Mouse (Mus musculus) kidney, embryonic 16.5 days (tissue): ENCODE results near the gene Cdkl4. TPM values are rescaled to one million over a fixed set of nuclear protein-coding genes. Genes with fewer than 3 reads are reported as not detected.

Source experiments
- ATAC-seq: fragments of 200-750 bp; cut with Nextera tagmentation; 2 replicates; pipeline ENCODE4 v1.8.0; 2017; ENCODE audit warnings: moderate TSS enrichment; ENCODE audit not compliant: low FRiP score, low TSS enrichment
- H3K27ac ChIP-seq: fragments of 300-500 bp; sonication (generic); 2 replicates; pipeline ENCODE4 v1.5.1; 2014; ENCODE audit warnings: low read length
- H3K27me3 ChIP-seq: fragments of 300-500 bp; sonication (generic); 2 replicates; pipeline ENCODE4 v1.6.1; 2014; ENCODE audit warnings: low read length, control low read depth, mixed read lengths; ENCODE audit not compliant: insufficient read depth
- H3K36me3 ChIP-seq: fragments of 300-500 bp; sonication (generic); 2 replicates; pipeline ENCODE4 v1.6.1; 2014; ENCODE audit warnings: low read length, control low read depth, mixed read lengths; ENCODE audit not compliant: insufficient read depth
- H3K4me1 ChIP-seq: fragments of 300-500 bp; sonication (generic); 2 replicates; pipeline ENCODE4 v1.6.1; 2014; ENCODE audit warnings: low read length, control low read depth, mixed read lengths; ENCODE audit not compliant: insufficient read depth
- H3K4me2 ChIP-seq: fragments of 300-500 bp; sonication (generic); replicated peaks from 2 replicates; pipeline ENCODE4 v1.6.1; 2014; ENCODE audit warnings: low read depth, low read length
- H3K4me3 ChIP-seq: fragments of 300-500 bp; sonication (generic); 2 replicates; pipeline ENCODE4 v1.5.1; 2014; ENCODE audit warnings: mild to moderate bottlenecking, low read length
- H3K9ac ChIP-seq: fragments of 300-500 bp; sonication (generic); replicated peaks from 2 replicates; pipeline ENCODE4 v1.6.1; 2014; ENCODE audit warnings: low read length
- H3K9me3 ChIP-seq: fragments of 300-500 bp; sonication (generic); 2 replicates; pipeline ENCODE4 v1.6.1; 2016; ENCODE audit warnings: low read length, control low read depth
- WGBS: fragments of 180-500 bp; shearing (Covaris S2); extraction: QIAGEN DNeasy Blood & Tissue Kit; methylation state at CpG from one replicate; pipeline ENCODE4 v1.1.7; 2014; 5-methylcytosine and 5-hydroxymethylcytosine counted together
- polyA plus RNA-seq: library from polyadenylated mRNA; unstranded; fragments of >200 nt; fragmentation: Nextera tagmentation; extraction: Ambion mirVana; gene quantifications from 2 replicates; pipeline ENCODE4 v1.2.1, GENCODE M21; 2015

The Cdkl4 gene
- 0.80 and 0.99 TPM in 2 replicates for polyA plus RNA-seq

GRCm38 (mm10) chr17:80577639-80578038, at the start of gene Cdkl4:
Cdkl4 (minus strand) TSS chr17:80577813.
- peak within 1 kb of the TSS; percentile 61 for H3K9ac ChIP-seq
- ATAC-seq = no peak
- peaks cover 5% of the 10 kb centered on the region; the same call in 1 of the 2 replicates for H3K36me3 ChIP-seq
- no peaks in the 10 kb centered on the region for H3K9me3 ChIP-seq
- H3K4me1 ChIP-seq = no peaks in the 10 kb centered on the region
- WGBS = 70% methylated on average over 15 of the region's 15 CpGs
- H3K4me2 ChIP-seq = peak within 1 kb of the TSS; percentile 85
- no peaks in the 10 kb centered on the region for H3K27me3 ChIP-seq
- H3K4me3 ChIP-seq = peak within 1 kb of the TSS; percentile 44
- H3K27ac ChIP-seq = no peak within 1 kb of the TSS

- Histone ChIP-seq H3K27ac (no peak overlapping the region), H3K27me3 (no peaks in the 10 kb centered on the region), H3K4me3 (no peak overlapping the region), H3K4me1 (no peaks in the 10 kb centered on the region), H3K9ac (no peak overlapping the region), H3K9me3 (no peaks in the 10 kb centered on the region), H3K4me2 (no peak overlapping the region), H3K36me3 (0 out of 2 replicates have a peak, but pooled peaks cover 4% of the 10 kb centered on the region)
- ATAC-seq = no peak
These were observed 47.4 kb upstream of the Cdkl4 start for GRCm38 (mm10) chr17:80624979-80625378.

- Histone ChIP-seq H3K27me3 (no peaks in the 10 kb centered on the region), H3K36me3 (peaks cover 6% of the 10 kb centered on the region; the same call in 1 of the 2 replicates), H3K4me3 (no peak overlapping the region), H3K9ac (no peak overlapping the region), H3K27ac (no peak overlapping the region), H3K9me3 (no peaks in the 10 kb centered on the region), H3K4me2 (no peak overlapping the region), H3K4me1 (no peaks in the 10 kb centered on the region)
- WGBS = 78% methylated on average over 4 of the region's 4 CpGs
- no peak for ATAC-seq
These were observed 44.1 kb upstream of the Cdkl4 start for GRCm38 (mm10) chr17:80621691-80622090.

- Histone ChIP-seq H3K9me3 (no peaks in the 10 kb centered on the region), H3K4me1 (no peaks in the 10 kb centered on the region), H3K4me2 (no peak overlapping the region), H3K4me3 (no peak overlapping the region), H3K27me3 (no peaks in the 10 kb centered on the region), H3K27ac (no peak overlapping the region), H3K9ac (no peak overlapping the region), H3K36me3 (peaks cover 5% of the 10 kb centered on the region; the same call in 1 of the 2 replicates)
- WGBS = 60% methylated on average over 5 of the region's 5 CpGs
- ATAC-seq = no peak
These were observed 43.3 kb upstream of the Cdkl4 start for GRCm38 (mm10) chr17:80620786-80621423.

GRCm38 (mm10) chr17:80619556-80619955, 41.9 kb upstream of the Cdkl4 start:
- no peak for ATAC-seq
- Histone ChIP-seq H3K9me3 (no peaks in the 10 kb centered on the region), H3K36me3 (peaks cover 18% of the 10 kb centered on the region), H3K27me3 (no peaks in the 10 kb centered on the region), H3K27ac (no peak overlapping the region), H3K4me1 (no peaks in the 10 kb centered on the region), H3K9ac (no peak overlapping the region), H3K4me2 (no peak overlapping the region), H3K4me3 (no peak overlapping the region)
- 91% methylated on average over 13 of the region's 13 CpGs for WGBS

- no peaks in the 10 kb centered on the region for H3K27me3 ChIP-seq
- no peak overlapping the region for H3K4me2 ChIP-seq
- H3K4me1 ChIP-seq = no peaks in the 10 kb centered on the region
- no peak overlapping the region for H3K27ac ChIP-seq
- ATAC-seq = no peak
- WGBS = 82% methylated on average over 5 of the region's 5 CpGs
- no peak overlapping the region for H3K9ac ChIP-seq
- H3K4me3 ChIP-seq = no peak overlapping the region
- H3K9me3 ChIP-seq = no peaks in the 10 kb centered on the region
- H3K36me3 ChIP-seq = peaks cover 22% of the 10 kb centered on the region
These were observed 41.3 kb upstream of the Cdkl4 start for GRCm38 (mm10) chr17:80618890-80619289.

- H3K4me2 ChIP-seq = no peak overlapping the region
- H3K9ac ChIP-seq = no peak overlapping the region
- H3K36me3 ChIP-seq = peaks cover 71% of the 10 kb centered on the region
- 0 out of 2 replicates have a peak, but pooled peaks cover 9% of the 10 kb centered on the region for H3K9me3 ChIP-seq
- no peak for ATAC-seq
- 94% methylated on average over 6 of the region's 6 CpGs for WGBS
- no peak overlapping the region for H3K27ac ChIP-seq
- no peak overlapping the region for H3K4me3 ChIP-seq
- H3K4me1 ChIP-seq = no peaks in the 10 kb centered on the region
- no peaks in the 10 kb centered on the region for H3K27me3 ChIP-seq
These were observed 26.2 kb upstream of the Cdkl4 start for GRCm38 (mm10) chr17:80603806-80604205.

- Histone ChIP-seq H3K9me3 (0 out of 2 replicates have a peak, but pooled peaks cover 6% of the 10 kb centered on the region), H3K27ac (no peak overlapping the region), H3K4me2 (no peak overlapping the region), H3K4me1 (no peaks in the 10 kb centered on the region), H3K36me3 (peaks cover 64% of the 10 kb centered on the region), H3K27me3 (no peaks in the 10 kb centered on the region), H3K4me3 (no peak overlapping the region), H3K9ac (no peak overlapping the region)
- ATAC-seq = no peak
- WGBS = 93% methylated on average over 19 of the region's 19 CpGs
These were observed 25.5 kb upstream of the Cdkl4 start for GRCm38 (mm10) chr17:80603079-80603625.

- peaks cover 64% of the 10 kb centered on the region for H3K36me3 ChIP-seq
- H3K4me3 ChIP-seq = no peak overlapping the region
- H3K4me2 ChIP-seq = no peak overlapping the region
- H3K9me3 ChIP-seq = 0 out of 2 replicates have a peak, but pooled peaks cover 6% of the 10 kb centered on the region
- no peak overlapping the region for H3K27ac ChIP-seq
- H3K9ac ChIP-seq = no peak overlapping the region
- H3K27me3 ChIP-seq = no peaks in the 10 kb centered on the region
- H3K4me1 ChIP-seq = no peaks in the 10 kb centered on the region
- WGBS = 64% methylated on average over 13 of the region's 13 CpGs
- no peak for ATAC-seq
These were observed 23.8 kb upstream of the Cdkl4 start for GRCm38 (mm10) chr17:80601371-80601770.

- no peak for ATAC-seq
These were observed 5.4 kb upstream of the Cdkl4 start for GRCm38 (mm10) chr17:80583051-80583450.

More at GRCm38 (mm10) chr17:80583051-80583450, 5.4 kb upstream of the Cdkl4 start:
- WGBS = 97% methylated on average over 6 of the region's 6 CpGs
- H3K36me3 ChIP-seq = peaks cover 29% of the 10 kb centered on the region
- H3K9ac ChIP-seq = no peak overlapping the region
- H3K9me3 ChIP-seq = no peaks in the 10 kb centered on the region
- no peaks in the 10 kb centered on the region for H3K27me3 ChIP-seq
- H3K27ac ChIP-seq = no peak overlapping the region
- H3K4me3 ChIP-seq = no peak overlapping the region
- H3K4me1 ChIP-seq = no peaks in the 10 kb centered on the region
- no peak overlapping the region for H3K4me2 ChIP-seq
